Mouse (Mus musculus): ENCODE measurements at regions not wholly inside any gene's neighbourhood (a gene's known extent, or its start where the extent isn't known, plus 50 kb on each side); places are given as distances from the start of the nearest gene placed in this dataset.
A peak's percentile ranks its signal among the peaks of the same experiment; 100 is the strongest.

- DNase-seq (ENCODE audit: low spot score): no peak
Observed at GRCm38 (mm10) chr15:17569205-17569604, 840.6 kb downstream of the Cdh9 start.

GRCm38 (mm10) chr15:17588617-17589016, 860.1 kb downstream of the Cdh9 start:
- no peak for DNase-seq (ENCODE audit: low spot score)

GRCm38 (mm10) chr15:17604402-17604801, 875.8 kb downstream of the Cdh9 start:
- DNase-seq (ENCODE audit: low spot score): peak; percentile 46

- no peak for DNase-seq (ENCODE audit: low spot score)
Observed at GRCm38 (mm10) chr15:17614945-17615344, 886.4 kb downstream of the Cdh9 start.

- DNase-seq (ENCODE audit: low spot score): no peak
Observed at GRCm38 (mm10) chr15:17641218-17641617, 912.7 kb downstream of the Cdh9 start.

Measured in testis, postnatal 10 days (tissue).